Mouse (Mus musculus): ENCODE measurements at regions not wholly inside any gene's neighbourhood (a gene's known extent, or its start where the extent isn't known, plus 50 kb on each side); places are given as distances from the start of the nearest gene placed in this dataset.
"Not testable (repeated sequence)": the region's sequence is repeated elsewhere in the genome, so short reads cannot be mapped to it uniquely, and the experiment has no call there.

DNA sequence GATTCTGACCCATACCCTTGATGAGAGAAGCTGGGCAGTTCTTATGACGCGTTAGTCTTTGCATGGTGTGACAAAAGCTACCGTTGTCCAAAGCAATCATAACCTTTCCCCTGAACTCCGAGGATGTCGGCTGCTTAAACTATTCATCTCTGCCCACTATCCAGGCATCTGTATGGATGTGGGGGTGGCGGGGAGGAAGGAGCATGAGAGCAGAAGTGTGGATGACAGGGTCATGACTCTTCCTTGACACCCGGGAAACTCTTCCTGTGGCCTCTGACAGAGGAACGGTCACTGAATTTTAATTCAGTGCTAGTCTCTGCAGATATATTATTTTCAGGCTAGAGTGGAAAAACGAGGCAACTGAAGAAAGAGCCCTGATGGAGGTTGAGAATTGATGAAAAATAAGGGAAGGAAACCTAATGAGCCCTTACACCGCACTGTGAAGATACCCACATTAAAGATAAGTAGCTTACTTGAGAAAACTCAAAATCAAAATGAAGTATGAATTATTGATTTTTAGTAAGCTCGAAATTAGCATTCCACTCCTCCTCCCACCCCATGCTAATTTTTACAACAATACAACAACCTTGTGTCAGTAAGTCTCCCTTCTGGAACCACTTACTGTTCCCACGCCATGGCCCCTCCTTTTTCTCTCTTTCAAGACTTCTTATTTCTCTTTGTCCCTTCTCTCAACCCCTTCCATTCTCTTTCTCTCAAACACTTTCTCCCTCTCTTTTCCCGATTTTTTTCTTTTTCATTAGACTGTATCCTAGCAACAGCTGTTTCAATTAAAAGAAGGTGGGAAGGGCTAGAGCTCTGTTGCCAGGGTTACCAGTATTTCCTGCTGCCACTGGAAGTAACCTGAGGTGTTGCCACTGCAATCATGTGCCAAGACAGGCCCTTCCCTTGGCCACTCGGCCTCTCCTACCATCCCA, 206.0 kb upstream of the Gap43 start:
- no peak for DNase-seq (ENCODE audit: low spot score)

DNA sequence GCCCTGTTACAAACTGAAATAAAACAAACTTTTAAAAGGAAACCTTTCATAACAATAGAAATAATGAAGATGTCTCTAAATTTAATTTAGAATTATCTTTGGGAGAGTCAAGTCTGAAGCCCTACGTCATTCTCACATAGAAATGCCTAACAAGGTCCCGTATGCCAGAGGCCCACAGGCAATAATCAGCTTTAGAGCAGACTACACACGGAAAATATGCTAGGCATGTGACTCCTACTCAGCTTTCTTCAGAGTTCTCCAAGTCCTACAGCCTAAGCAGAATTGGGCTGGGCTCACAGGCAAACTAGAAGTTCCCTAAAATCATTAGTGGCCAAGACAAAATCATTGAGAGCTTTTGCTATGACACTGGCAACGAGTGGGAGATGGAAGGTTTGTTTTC, 176.9 kb upstream of the Gap43 start:
- DNase-seq (ENCODE audit: low spot score): no peak

DNA sequence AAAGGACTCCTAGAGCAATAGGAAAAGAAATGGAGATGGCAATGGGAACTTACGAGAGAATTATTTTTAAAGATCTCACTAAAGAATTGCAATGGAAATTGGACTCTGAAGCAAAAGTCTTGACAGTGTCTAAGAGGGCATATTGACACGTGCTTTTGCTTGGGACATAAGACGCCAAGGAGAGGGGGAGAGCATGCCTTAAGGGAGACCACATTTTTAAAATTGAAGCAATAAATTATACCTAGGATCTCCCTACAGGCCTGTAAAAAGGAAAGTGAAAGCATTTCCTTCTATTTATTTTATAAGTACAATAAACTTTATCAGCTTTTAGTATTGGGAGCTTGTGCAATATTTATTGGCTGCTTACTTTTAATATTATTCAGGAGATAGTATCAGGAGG, 175.5 kb upstream of the Gap43 start:
- DNase-seq (ENCODE audit: low spot score): no peak

DNA sequence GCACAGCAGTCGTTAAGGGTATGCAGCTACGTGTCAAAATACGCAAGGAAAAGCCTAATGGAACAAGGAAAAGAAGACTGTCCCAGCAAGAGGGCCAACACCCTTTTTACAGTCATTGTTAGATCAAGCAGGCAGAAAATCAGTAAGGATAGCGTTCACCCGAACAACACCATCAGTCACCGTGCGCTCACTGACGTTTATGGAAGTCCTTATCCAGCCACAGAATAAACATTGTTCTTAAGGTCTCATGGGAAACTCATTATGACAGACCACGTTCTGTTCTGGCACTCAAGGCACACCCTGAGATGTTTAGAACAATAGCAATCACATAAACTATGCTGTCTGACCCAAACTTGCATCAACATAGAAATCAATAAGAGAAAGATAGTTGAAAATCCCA, 164.7 kb upstream of the Gap43 start:
- no peak for DNase-seq (ENCODE audit: low spot score)

DNA sequence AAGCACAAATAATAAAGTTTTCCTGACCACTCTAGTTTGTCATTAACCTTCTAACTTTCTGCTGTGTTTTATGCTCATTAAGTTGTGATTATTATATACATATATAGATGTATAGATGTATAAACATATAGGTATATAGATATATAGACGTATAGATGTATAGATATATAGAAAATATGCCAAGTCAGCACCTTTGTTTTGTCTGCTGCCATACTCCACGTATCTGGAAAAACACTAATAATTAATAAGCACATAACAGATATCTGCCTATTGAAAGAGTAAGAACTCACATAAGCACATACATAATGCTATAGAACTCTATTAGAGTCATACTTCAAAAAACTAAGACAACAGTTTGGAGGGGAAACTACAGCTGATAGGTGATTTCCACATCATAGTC, 161.3 kb upstream of the Gap43 start:
- no peak for DNase-seq (ENCODE audit: low spot score)

DNA sequence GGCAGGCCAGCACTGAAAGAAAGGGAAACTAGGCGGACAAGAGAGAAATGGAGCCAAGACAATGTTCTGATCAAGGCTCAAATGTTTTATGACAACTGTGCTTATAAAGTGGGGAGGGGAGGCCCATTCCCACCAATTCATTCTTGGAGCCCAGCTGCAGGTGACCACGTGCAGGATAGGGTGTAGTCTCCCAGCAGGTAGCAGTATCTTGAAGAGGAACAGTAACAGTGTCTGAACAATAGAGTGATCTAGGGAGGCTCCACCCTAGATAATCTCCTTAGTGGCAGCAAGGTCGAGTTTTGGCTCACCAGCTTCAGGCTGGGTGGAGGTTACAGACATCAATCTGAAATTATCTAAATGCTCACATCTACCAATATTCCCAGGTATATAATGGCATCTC, 160.7 kb upstream of the Gap43 start:
- DNase-seq (ENCODE audit: low spot score): not testable (repeated sequence)

DNA sequence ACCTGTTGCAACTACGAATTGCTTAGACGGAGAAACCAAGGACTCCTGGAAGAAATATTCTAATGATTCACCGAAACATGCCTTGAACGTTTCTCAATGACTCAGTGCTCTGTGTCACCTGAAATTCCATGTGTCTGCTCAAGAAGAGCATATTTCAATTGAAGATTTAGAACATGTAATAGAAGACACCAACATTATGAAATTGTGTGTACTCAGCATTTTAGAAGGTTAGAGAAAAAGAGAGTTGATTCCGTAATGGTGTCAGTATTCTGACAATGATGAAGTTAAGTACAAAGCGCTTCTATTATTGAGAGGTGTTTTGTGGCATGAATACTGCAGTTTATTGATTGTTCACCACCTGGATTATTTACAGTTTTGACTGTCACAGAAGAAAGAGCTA, 159.1 kb upstream of the Gap43 start:
- no peak for DNase-seq (ENCODE audit: low spot score)

DNA sequence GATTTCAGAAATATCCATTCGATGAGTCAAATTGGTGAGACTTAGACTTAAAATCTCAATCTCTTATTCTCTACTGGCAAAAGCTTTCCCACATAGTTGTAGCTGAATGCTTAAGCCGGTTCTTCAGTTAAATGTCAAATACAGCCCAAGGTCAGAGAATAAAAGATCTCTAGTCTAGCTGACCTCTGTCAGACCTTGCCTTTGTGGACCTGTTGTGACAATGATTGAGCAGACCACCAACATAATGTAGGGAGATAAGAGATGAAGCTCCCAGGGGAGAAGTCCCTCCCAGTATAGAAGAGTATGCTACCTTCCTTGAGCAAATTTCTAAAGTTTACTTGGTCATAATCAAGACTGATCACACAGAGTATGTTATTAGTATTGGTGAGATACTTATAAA, 157.9 kb upstream of the Gap43 start:
- DNase-seq (ENCODE audit: low spot score): no peak

DNA sequence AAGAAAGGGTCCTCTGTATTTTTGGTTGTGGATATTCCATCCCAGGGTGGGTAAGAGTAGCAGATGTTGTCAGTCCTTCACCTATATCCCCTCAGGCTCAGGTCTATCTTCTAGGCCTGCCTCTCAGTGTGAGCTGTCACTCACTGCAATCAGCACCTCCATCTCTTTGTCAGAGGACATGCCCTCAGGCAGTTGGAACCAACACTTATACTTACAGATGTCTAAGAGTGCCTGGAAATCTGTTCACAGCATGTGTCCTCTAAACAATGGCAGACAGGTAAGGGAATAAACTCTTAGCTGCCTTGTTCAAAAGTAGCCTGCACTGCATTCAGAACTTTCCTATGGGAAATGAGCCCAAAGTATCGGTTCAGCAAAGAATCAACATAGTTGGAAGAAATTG, 153.1 kb upstream of the Gap43 start:
- DNase-seq (ENCODE audit: low spot score): no peak

DNA sequence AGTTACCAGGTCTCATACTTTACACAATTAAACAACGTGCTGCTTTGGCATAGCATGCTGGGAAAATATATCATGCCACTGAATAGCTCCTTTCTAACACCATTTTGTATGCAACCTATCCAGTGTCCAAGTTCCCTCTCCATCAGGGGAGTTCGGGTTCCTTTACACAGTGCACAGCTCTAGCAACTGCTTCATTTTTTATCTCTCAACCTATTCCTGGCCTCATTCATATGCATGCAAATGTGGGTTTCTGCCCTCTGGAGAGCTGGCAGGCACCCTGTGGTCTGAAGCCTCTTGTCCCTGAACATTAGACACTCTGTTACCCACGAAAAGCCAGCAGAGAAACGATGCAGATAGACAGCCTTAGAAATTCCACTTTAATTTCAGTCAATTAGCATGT, 148.3 kb upstream of the Gap43 start:
- no peak for DNase-seq (ENCODE audit: low spot score)

DNA sequence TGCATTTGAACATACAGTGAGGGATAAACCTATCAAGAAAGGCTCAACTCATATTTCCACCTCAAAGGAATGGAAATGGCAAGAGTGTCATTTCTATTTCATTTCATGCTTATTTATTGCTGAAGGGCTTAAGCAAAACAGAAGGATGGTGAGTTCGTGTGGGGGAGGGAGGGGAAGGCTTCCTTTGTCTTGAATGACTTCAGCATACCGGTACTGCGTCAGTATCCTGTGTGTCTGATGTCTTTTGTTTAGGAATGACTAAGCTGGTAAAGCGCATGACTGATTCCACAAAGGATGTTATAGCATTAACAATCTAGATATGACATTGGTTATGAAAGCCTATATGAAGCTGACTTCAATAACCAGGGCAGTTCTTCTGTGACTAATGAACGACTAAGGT, 139.5 kb upstream of the Gap43 start:
- no peak for DNase-seq (ENCODE audit: low spot score)

DNA sequence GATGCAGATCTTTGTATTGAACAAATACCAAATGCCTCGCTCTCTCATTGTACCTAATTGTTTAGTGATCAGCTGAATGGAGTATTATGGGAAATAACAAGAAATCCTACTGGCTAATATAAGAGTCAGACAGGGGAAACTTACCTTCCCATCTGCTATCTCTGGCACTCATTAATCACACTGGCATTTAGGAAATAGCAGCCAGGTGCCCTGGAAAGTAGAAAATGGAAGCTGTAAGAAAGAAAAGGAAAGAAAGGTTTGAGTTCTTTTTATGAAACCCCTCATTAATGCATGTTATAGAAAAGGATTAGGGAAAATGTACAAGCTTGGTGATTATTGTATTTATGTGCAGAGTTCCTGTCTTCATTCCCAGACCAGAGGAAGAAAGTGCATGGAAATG, 126.5 kb upstream of the Gap43 start:
- DNase-seq (ENCODE audit: low spot score): no peak

DNA sequence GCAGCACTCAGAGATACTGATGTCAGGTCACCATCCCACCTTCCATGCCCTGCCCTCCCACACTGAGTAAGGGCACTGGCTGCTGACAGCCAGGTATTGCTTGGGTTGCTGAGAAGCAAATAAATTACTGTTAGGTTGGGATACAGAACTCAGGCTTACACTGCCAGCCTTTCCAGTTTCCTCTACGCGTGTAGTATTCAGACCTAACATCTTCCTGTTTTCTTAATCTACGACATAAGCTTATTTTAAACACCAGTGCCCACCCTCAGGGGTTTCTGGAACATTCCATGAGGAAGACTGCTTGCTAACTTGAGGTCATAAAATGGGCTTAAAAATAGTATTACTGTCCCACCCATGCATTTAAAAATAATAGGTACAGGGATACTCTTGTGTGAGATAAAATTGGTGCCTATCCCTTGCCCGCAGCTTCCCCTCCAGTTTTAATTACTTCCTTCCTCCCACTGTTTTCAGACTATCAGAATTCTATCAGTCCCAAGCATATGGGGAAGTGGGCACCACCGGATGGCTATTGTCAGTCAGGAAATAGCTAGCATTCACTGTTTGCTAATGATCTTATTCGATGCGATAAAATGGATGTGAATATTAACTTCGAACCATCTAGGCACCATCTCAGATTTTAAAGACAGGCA, 116.0 kb upstream of the Gap43 start:
- DNase-seq (ENCODE audit: low spot score): no peak

DNA sequence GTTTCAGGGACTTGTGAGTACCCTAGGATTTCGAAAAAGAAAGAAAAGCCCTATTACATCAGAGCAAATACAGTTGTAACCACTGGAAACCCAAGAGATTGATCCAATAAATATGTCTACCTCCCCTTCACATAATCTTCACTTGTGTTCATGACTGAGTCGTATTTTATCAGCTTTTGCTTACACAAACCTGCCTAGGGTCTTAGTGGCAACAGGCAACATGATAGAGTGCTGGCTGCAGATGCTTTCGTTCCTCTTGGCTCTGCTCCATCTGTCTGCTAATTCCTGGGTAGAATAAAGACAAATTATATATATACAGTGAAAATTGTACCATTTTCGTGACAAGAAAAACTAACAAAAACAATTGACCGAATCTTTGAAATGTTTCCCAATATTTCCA, 112.9 kb upstream of the Gap43 start:
- no peak for DNase-seq (ENCODE audit: low spot score)

DNA sequence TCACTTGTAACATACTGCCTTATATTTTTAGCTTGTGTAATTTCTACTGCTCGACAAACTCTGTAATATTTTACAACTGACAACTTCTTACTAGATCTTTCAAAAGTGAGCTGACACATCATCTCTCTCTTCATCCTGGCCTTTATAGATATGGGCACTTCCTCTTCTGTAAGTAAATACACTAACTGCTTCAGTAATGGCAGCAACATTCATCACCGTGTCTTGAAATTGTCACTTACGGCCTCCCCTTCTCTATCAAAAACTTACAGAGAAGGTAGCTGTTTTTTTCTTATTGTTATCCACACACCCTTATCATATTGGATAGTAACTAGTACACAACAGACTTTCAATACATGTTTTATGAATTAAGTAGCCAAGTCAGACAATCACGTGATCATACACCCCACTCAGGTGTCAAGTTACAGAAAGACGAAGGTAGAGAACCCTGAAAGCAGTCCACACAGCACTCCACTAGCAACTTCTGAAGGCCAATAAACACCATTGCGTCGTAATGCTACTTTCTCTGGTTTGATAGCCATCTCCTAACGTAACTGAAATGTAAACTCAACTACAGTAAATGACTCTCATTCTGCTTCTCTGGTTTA, 109.5 kb upstream of the Gap43 start:
- no peak for DNase-seq (ENCODE audit: low spot score)

DNA sequence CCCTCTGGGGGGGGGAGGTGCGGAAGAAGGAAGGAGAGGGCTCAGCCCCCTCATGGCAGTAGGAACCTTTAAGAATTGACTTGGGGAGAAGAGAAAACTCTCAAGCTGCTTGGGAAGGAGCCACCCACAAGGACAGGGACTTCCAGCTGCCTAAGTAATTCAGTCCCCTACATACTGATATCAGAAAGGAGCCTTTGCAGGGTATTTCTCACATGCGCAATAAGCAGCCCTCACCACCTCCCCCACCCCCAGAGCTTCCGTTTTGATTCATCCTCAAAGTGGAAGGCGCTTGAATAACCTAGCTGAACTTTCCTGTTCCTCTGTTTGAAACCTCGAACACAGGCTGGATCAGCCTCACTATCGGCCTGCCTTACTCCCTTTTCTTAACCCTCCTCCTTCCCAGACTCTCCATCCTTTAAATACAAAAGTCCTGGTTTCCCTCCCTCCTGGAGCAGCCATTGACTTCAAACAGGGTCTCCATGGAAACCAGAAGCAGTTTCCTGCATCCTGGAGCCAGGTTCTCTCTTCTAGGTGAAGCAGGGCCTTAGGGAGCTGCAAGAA, 104.5 kb upstream of the Gap43 start:
- peak; percentile 29 for DNase-seq (ENCODE audit: low spot score)

DNA sequence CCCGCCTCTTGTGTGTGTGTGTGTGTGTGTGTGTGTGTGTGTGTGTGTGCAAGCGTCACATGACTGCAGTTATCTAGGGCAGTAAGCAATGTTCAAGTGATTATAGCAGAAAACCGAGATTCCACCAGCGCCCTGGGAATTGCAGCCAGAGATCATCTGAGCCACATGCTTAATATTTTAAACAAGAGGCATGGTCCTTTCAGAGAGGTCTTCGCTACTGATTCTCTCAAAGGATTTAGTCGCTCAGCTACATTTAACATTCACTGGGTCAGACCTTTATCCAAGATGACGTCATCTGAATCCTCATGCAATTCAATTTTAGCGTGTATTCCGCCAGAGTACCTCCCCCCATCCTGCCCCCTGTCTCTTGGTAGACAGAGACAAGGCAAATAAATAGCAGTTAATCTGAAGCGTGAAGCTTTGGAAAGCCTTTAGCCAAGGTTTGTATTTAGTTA, 104.0 kb upstream of the Gap43 start:
- peak; percentile 8 for DNase-seq (ENCODE audit: low spot score)

DNA sequence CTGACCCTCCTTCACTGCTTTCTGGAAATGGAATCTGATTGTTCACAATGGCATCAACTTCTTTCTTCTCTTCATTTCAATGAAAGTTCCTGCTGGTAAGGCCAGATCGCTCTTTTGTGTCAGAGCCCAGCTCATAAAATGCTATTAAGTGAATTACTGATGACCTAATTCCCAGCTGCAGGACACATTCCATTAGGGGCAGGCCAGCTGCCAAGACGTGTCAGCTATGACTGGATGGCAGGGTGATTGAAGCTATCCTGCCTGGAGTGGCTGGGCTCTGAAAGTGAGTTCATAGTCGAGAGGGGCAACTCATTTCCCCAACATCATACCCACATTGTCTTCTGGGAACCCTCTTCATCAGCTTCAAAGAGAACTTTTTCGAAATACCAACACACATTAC, 100.4 kb upstream of the Gap43 start:
- no peak for DNase-seq (ENCODE audit: low spot score)

DNA sequence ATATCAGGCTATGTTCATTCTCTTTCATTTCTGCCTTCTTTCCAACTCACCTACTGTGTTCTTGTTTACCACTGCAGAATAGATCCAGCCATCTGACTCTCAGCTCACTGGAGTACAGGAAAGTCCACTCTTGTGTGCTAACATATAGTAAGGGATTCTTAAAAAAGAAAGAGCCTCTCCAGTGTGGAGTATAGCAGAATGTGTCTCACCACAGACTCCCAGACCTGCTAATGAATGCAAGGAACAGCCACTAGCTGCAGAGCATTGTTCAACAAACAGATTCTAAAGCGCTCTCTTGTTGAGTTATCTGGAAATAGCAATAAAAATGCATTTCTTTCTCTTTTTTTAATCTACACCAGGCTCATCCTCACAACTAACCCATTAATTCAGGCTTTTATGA, 91.1 kb upstream of the Gap43 start:
- DNase-seq (ENCODE audit: low spot score): no peak

DNA sequence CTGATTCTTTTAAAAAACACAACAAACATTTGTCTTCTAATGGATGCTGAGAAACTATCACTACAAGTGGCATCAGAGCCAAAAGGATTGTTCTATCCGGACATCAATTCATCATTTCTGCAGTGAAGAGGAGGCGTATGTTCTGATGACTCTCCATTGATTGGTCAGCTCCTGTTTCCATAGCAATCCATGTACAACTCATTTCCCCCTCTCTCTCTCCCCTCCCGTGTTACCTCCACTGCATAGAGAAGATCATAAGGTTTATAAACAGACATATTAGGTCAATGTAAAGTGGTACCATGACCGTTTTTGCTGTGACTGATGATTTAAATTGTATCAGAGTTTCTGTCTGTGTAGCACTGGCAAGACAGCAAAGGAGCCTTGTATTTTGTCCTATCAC, 76.2 kb upstream of the Gap43 start:
- DNase-seq (ENCODE audit: low spot score): no peak

DNA sequence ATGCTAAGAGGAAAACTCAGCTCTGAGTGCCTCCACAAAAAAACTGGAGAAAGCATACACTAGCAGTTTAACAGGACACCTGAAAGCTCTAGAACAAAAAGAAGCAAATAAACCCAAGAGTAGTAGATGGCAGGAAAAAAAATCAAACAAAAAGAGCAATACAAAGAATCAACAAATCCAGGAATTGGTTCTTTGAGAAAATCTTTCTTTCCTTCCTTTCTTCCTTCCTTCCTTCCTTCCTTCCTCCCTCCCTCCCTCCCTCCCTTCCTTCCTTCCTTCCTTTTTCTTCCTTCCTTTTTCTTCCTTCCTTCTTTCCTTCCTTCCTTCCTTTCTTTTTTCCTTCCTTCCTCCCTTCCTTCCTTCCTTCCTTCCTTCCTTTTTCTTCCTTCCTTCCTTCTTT, 71.6 kb upstream of the Gap43 start:
- DNase-seq (ENCODE audit: low spot score): not testable (repeated sequence)

DNA sequence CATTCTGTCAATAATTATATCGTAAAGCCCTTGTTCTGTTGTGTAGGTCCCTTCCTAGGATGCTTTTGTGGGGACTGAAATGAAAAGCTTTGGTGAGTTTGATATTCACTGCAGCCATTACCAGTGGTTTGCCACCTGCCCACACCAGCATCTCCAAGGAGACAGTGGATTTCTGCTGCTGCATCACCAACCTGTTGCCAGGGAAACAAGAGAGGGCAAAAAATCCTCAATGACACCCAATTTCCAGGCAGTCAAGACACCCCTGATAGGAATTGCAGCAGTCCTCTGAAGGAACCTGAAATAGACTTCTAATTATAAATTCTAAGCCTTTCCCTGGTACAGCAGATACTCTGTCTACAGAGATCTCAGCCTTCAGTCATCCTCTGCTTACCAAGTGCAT, 56.1 kb upstream of the Gap43 start:
- DNase-seq (ENCODE audit: low spot score): no peak

All from layer of hippocampus, adult 9-10 months (tissue).